Mouse (Mus musculus): ENCODE measurements at regions not wholly inside any gene's neighbourhood (a gene's known extent, or its start where the extent isn't known, plus 50 kb on each side); places are given as distances from the start of the nearest gene placed in this dataset.

GRCm38 (mm10) chr13:54303071-54303924 is 67.9 kb upstream of the Cplx2 start:
- Histone ChIP-seq H3K4me3 (peak overlapping the region; percentile 77), H3K27ac (peak overlapping the region; percentile 95), H3K4me1 (ENCODE audit: control insufficient read depth, insufficient read depth, low read length) (peaks cover 3% of the 10 kb centered on the region; the same call in 1 of the 2 replicates), H3K36me3 (ENCODE audit: control insufficient read depth, insufficient read depth, low read length) (no peaks in the 10 kb centered on the region), H3K9ac (ENCODE audit: low read depth, low read length) (peak overlapping the region; percentile 89), H3K79me2 (replicated peaks; ENCODE audit: control insufficient read depth, insufficient read depth, low read length) (no peaks in the 10 kb centered on the region), H3K27me3 (ENCODE audit: control insufficient read depth, insufficient read depth, low read length) (no peaks in the 10 kb centered on the region)
- peak; percentile 81 to 88 for DNase-seq
- intact Hi-C loops (cut with DNase I) = loop anchor here (2.0 to 5.0 kb wide), 2 partner anchors 20 to 164 kb away; partner anchors contain the start of gene Thoc3
- 0 out of 2 replicates have a peak, but pooled peaks have one; percentile 7 for TF ChIP-seq CTCF (IDR thresholded peaks at IDR 0.05)
- peak; percentile 80 for TF ChIP-seq POLR2A (IDR thresholded peaks at IDR 0.05; ENCODE audit: insufficient read depth, low read depth, low read length)
- no peak for TF ChIP-seq EP300 (IDR thresholded peaks at IDR 0.05; ENCODE audit: insufficient read depth, low read depth, low read length)
- WGBS = 2% methylated on average over 51 of the region's 54 CpGs

GRCm38 (mm10) chr13:54304251-54304650 is 66.9 kb upstream of the Cplx2 start:
- Histone ChIP-seq H3K4me3 (no peak overlapping the region), H3K4me1 (ENCODE audit: control insufficient read depth, insufficient read depth, low read length) (peaks cover 3% of the 10 kb centered on the region; the same call in 1 of the 2 replicates), H3K27me3 (ENCODE audit: control insufficient read depth, insufficient read depth, low read length) (no peaks in the 10 kb centered on the region), H3K9ac (ENCODE audit: low read depth, low read length) (no peak overlapping the region), H3K79me2 (replicated peaks; ENCODE audit: control insufficient read depth, insufficient read depth, low read length) (no peaks in the 10 kb centered on the region), H3K27ac (no peak overlapping the region), H3K36me3 (ENCODE audit: control insufficient read depth, insufficient read depth, low read length) (no peaks in the 10 kb centered on the region)
- DNase-seq = no peak
- no peak for TF ChIP-seq EP300 (IDR thresholded peaks at IDR 0.05; ENCODE audit: insufficient read depth, low read depth, low read length)
- WGBS = 78% methylated on average over 5 of the region's 5 CpGs
- intact Hi-C loops (cut with DNase I) = loop anchor here (5.0 kb wide), 1 partner anchor 163 kb away; the partner anchor contains the start of gene Thoc3

DNA sequence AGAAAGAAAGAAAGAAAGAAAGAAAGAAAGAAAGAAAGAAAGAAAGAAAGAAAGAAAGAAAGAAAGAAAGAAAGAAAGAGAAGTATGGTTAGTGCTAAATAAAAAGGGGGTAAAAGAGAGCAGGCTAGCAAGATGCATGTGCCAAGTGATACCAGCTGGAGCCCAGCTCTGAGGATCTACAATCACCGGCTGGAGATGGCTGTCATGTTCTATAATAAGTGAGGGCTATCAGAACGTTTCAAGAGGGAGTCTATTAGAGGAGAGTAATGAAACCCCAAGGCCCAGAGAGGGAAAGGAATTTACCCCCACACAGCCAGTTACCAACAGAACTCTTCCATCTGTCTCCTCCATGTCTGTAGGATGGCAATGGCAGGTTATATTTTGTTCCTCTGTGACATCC is 62.6 kb upstream of the Cplx2 start:
- H3K27ac ChIP-seq = no peak overlapping the region
- H3K4me1 ChIP-seq (ENCODE audit: control insufficient read depth, insufficient read depth, low read length) = peaks cover 2% of the 10 kb centered on the region; the same call in 1 of the 2 replicates
- DNase-seq = no peak
- H3K9ac ChIP-seq (ENCODE audit: low read depth, low read length) = no peak overlapping the region
- no peaks in the 10 kb centered on the region for H3K79me2 ChIP-seq (replicated peaks; ENCODE audit: control insufficient read depth, insufficient read depth, low read length)
- H3K4me3 ChIP-seq = no peak overlapping the region
- intact Hi-C loops (cut with DNase I) = no loop called here
- 27% methylated on average over 2 of the region's 2 CpGs for WGBS
- no peaks in the 10 kb centered on the region for H3K27me3 ChIP-seq (ENCODE audit: control insufficient read depth, insufficient read depth, low read length)
- TF ChIP-seq CTCF (IDR thresholded peaks at IDR 0.05) (no peak), POLR2A (IDR thresholded peaks at IDR 0.05; ENCODE audit: insufficient read depth, low read depth, low read length) (no peak), EP300 (IDR thresholded peaks at IDR 0.05; ENCODE audit: insufficient read depth, low read depth, low read length) (no peak)
- no peaks in the 10 kb centered on the region for H3K36me3 ChIP-seq (ENCODE audit: control insufficient read depth, insufficient read depth, low read length)

GRCm38 (mm10) chr13:54309354-54309753 is 61.8 kb upstream of the Cplx2 start:
- Histone ChIP-seq H3K4me3 (no peak overlapping the region), H3K27me3 (ENCODE audit: control insufficient read depth, insufficient read depth, low read length) (no peaks in the 10 kb centered on the region), H3K9ac (ENCODE audit: low read depth, low read length) (no peak overlapping the region), H3K79me2 (replicated peaks; ENCODE audit: control insufficient read depth, insufficient read depth, low read length) (no peaks in the 10 kb centered on the region), H3K36me3 (ENCODE audit: control insufficient read depth, insufficient read depth, low read length) (no peaks in the 10 kb centered on the region), H3K27ac (no peak overlapping the region), H3K4me1 (ENCODE audit: control insufficient read depth, insufficient read depth, low read length) (peaks cover 2% of the 10 kb centered on the region; the same call in 1 of the 2 replicates)
- intact Hi-C loops (cut with DNase I) = no loop called here
- WGBS = 37% methylated on average over 5 of the region's 5 CpGs
- no peak for DNase-seq
- TF ChIP-seq CTCF (IDR thresholded peaks at IDR 0.05) (no peak), EP300 (IDR thresholded peaks at IDR 0.05; ENCODE audit: insufficient read depth, low read depth, low read length) (no peak), POLR2A (IDR thresholded peaks at IDR 0.05; ENCODE audit: insufficient read depth, low read depth, low read length) (no peak)

DNA sequence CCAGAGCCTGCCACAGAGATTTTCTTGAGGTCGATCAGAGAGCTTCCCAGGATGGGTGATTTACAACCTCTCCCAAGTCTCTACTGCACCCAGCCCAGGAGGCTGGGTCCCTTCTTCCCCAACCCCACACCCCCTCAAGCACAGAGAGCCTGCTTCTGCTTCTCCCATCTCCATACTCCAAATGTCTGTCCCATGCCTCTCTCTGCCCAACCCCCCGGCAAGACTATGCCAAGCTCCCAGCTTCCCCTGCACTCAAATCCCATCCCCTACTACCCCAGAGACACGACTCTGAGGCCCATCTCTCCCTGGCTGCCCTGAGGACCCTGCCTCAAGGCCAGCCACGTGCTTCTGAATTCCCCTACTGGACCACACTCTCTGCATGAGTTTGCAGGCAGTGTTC is 61.0 kb upstream of the Cplx2 start:
- no peaks in the 10 kb centered on the region for H3K36me3 ChIP-seq (ENCODE audit: control insufficient read depth, insufficient read depth, low read length)
- no peak overlapping the region for H3K4me3 ChIP-seq
- 77% methylated on average over 4 of the region's 4 CpGs for WGBS
- no peak overlapping the region for H3K9ac ChIP-seq (ENCODE audit: low read depth, low read length)
- peaks cover 2% of the 10 kb centered on the region; the same call in 1 of the 2 replicates for H3K4me1 ChIP-seq (ENCODE audit: control insufficient read depth, insufficient read depth, low read length)
- intact Hi-C loops (cut with DNase I) = no loop called here
- no peak overlapping the region for H3K27ac ChIP-seq
- TF ChIP-seq EP300 (IDR thresholded peaks at IDR 0.05; ENCODE audit: insufficient read depth, low read depth, low read length) (no peak), CTCF (IDR thresholded peaks at IDR 0.05) (no peak), POLR2A (IDR thresholded peaks at IDR 0.05; ENCODE audit: insufficient read depth, low read depth, low read length) (no peak)
- DNase-seq = no peak
- no peaks in the 10 kb centered on the region for H3K79me2 ChIP-seq (replicated peaks; ENCODE audit: control insufficient read depth, insufficient read depth, low read length)
- no peaks in the 10 kb centered on the region for H3K27me3 ChIP-seq (ENCODE audit: control insufficient read depth, insufficient read depth, low read length)
